Mouse (Mus musculus) liver, embryonic 11.5 days (tissue): ENCODE data around the gene Prkaca. TPM values are rescaled to one million over a fixed set of nuclear protein-coding genes. Genes with fewer than 3 reads are reported as not detected.

Experiments
- ATAC-seq: fragments of 200-750 bp; cut with Nextera tagmentation; replicated peaks from 2 replicates; pipeline ENCODE4 v1.8.0; 2017; ENCODE audit warnings: moderate number of reproducible peaks, mild to moderate bottlenecking, moderate TSS enrichment, moderate library complexity; ENCODE audit not compliant: low FRiP score
- DNase-seq: peaks from one replicate; pipeline ENCODE4 v3.0.0-alpha.2; 2017; ENCODE audit warnings: low spot score
- H3K27ac ChIP-seq: fragments of 300-500 bp; sonication (generic); 2 replicates; pipeline ENCODE4 v1.5.1; 2014; ENCODE audit warnings: mild to moderate bottlenecking, low read depth, low read length, control low read depth
- H3K27me3 ChIP-seq: fragments of 300-500 bp; sonication (generic); replicated peaks from 2 replicates; pipeline ENCODE4 v1.6.1; 2014; ENCODE audit warnings: low read length, mixed read lengths; ENCODE audit not compliant: control insufficient read depth, insufficient read depth
- H3K36me3 ChIP-seq: fragments of 300-500 bp; sonication (generic); 2 replicates; pipeline ENCODE4 v1.6.1; 2014; ENCODE audit warnings: mild to moderate bottlenecking, low read length, moderate library complexity, mixed read lengths; ENCODE audit not compliant: control insufficient read depth, insufficient read depth
- H3K4me1 ChIP-seq: fragments of 300-500 bp; sonication (generic); replicated peaks from 2 replicates; pipeline ENCODE4 v1.6.1; 2014; ENCODE audit warnings: low read length, mixed read lengths; ENCODE audit not compliant: control insufficient read depth, insufficient read depth
- H3K4me2 ChIP-seq: fragments of 300-500 bp; sonication (generic); 2 replicates; pipeline ENCODE4 v1.6.1; 2014; ENCODE audit warnings: mild to moderate bottlenecking, control low read depth, moderate library complexity
- H3K4me3 ChIP-seq: fragments of 300-500 bp; sonication (generic); 2 replicates; pipeline ENCODE4 v1.5.1; 2014; ENCODE audit warnings: low read depth, low read length, control low read depth
- H3K9ac ChIP-seq: fragments of 300-500 bp; sonication (generic); 2 replicates; pipeline ENCODE4 v1.6.1; 2014; ENCODE audit warnings: low read depth, low read length, control low read depth
- H3K9me3 ChIP-seq: fragments of 300-500 bp; sonication (generic); 2 replicates; pipeline ENCODE4 v1.6.1; 2016; ENCODE audit warnings: low read length, inconsistent platforms, mixed read lengths; ENCODE audit not compliant: control insufficient read depth
- WGBS: fragments of 180-500 bp; shearing (Covaris S2); extraction: QIAGEN DNeasy Blood & Tissue Kit; methylation state at CpG from one replicate; pipeline ENCODE4 v1.1.7; 2014; 5-methylcytosine and 5-hydroxymethylcytosine counted together
- polyA plus RNA-seq: library from polyadenylated mRNA; unstranded; fragments of >200 nt; fragmentation: Nextera tagmentation; extraction: Ambion mirVana; gene quantifications from 2 replicates; pipeline ENCODE4 v1.2.1, GENCODE M21; 2014

The Prkaca gene
- polyA plus RNA-seq, 1 experiment from 2014 or later: 96.9 TPM

DNA sequence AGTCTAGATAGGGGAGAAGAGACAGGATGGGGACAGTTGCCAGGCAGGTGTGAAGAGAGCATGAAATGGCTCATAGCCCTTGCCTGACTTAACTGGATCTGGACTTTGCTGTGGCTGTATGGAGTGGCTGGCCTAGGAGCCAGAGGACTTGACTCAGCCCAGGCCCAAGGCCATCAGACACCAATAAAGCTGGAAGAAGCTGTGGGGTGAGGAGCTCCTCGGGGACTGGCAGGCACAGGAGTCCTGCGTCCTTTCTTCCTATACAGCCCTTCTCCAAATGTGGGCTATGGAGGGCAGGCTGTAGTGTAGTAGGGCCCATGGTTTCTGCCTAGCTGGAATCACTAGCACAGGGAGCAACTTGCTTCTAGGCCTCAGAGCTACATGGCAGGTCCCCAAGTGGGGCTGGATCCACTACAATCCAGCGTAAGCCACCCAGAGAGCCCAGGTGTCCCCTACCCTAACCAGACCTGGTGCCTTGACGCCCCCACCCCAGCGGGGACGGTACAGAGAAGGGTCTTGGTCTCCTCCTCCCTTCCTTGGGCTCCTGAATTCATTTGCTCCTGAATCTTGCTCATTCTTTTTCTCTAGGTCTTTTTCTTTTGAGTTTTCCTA is 31.6 kb upstream of the Prkaca start:
- DNase-seq: no peak
- WGBS: 78% methylated on average over 6 of the region's 6 CpGs
- H3K27ac ChIP-seq: no peak overlapping the region
- no peaks in the 10 kb centered on the region for H3K27me3 ChIP-seq
- H3K36me3 ChIP-seq: peaks cover 10% of the 10 kb centered on the region; the same call in 1 of the 2 replicates
- no peak for ATAC-seq
- no peaks in the 10 kb centered on the region for H3K4me1 ChIP-seq
- no peak overlapping the region for H3K9ac ChIP-seq
- H3K9me3 ChIP-seq: no peaks in the 10 kb centered on the region
- no peak overlapping the region for H3K4me2 ChIP-seq
- H3K4me3 ChIP-seq: no peak overlapping the region

DNA sequence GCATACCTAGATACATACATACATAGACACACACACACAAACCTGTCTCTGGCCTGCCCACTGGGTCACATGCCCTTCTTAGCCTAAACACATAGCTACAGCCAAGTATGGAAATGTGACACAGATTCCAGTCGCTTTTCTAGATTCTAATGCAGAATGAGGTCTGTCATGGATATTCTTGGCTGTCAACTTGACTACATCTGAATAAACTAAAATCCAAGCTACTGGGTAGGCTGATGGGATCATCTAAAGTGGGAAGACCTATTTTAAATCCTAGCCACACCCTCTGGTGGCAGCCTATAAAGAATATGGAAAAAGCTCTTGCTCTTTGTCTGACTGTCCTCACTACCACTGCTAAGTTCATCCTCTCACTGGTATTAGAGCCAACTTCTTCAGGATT is 30.3 kb upstream of the Prkaca start:
- ATAC-seq: no peak
- Histone ChIP-seq H3K27me3 (no peaks in the 10 kb centered on the region), H3K9ac (no peak overlapping the region), H3K4me2 (no peak overlapping the region), H3K4me1 (no peaks in the 10 kb centered on the region), H3K27ac (no peak overlapping the region), H3K4me3 (no peak overlapping the region), H3K36me3 (peaks cover 10% of the 10 kb centered on the region; the same call in 1 of the 2 replicates), H3K9me3 (no peaks in the 10 kb centered on the region)
- no peak for DNase-seq
- WGBS: 67% methylated on average over 1 of the region's 1 CpGs

DNA sequence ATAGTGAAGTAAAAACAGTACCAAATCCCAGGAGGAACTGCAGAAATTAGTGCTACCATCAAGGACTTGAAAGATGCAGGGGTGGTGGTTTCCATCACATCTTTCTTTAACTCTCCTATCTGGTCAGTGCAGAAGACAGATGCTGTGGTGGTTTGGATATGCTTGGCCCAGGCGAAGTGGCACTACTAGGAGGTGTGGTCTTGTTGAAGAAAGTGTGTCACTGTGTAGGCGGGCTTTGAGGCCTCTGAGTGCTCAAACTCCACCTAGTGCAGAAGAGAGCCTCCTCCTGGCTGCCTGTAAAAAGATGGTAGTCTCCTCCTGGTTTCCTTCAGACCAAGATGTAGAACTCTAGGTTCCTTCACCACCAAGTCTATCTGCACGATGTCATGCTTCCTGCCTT is 27.3 kb upstream of the Prkaca start:
- H3K36me3 ChIP-seq: no peaks in the 10 kb centered on the region
- no peak overlapping the region for H3K4me3 ChIP-seq
- H3K9me3 ChIP-seq: no peaks in the 10 kb centered on the region
- WGBS: 48% methylated on average over 3 of the region's 3 CpGs
- H3K27ac ChIP-seq: no peak overlapping the region
- ATAC-seq: no peak
- no peaks in the 10 kb centered on the region for H3K4me1 ChIP-seq
- no peaks in the 10 kb centered on the region for H3K27me3 ChIP-seq
- no peak for DNase-seq
- H3K9ac ChIP-seq: no peak overlapping the region
- no peak overlapping the region for H3K4me2 ChIP-seq

DNA sequence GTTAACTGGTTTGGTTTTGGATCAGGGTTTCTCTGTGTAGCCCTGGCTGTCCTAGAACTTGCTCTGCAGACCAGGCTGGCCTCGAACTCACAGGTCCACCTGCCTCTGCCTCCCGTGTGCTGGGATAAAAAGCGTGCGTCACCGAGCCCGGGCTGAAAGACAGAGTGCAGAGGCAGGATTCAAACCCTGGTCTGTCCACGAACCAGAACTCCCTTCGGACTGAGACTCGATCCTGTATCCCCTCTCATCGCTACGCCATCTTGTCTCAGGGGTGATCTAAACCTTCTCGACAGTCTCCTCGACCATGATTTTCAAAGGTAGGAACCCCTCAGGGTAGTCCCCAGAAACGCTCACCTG is 18.1 kb upstream of the Prkaca start:
- peak overlapping the region; percentile 44; the same call in 1 of the 2 replicates for H3K9ac ChIP-seq
- H3K9me3 ChIP-seq: no peaks in the 10 kb centered on the region
- H3K36me3 ChIP-seq: no peaks in the 10 kb centered on the region; the same call in 1 of the 2 replicates
- H3K4me2 ChIP-seq: peak overlapping the region; percentile 92
- 0 out of 2 replicates have a peak overlapping the region, but pooled peaks have one; percentile 35 for H3K27ac ChIP-seq
- H3K4me1 ChIP-seq: peaks cover 12% of the 10 kb centered on the region
- H3K4me3 ChIP-seq: peak overlapping the region; percentile 74
- ATAC-seq (no peak), DNase-seq (no peak)
- WGBS: 2% methylated on average over 14 of the region's 14 CpGs
- no peaks in the 10 kb centered on the region for H3K27me3 ChIP-seq

DNA sequence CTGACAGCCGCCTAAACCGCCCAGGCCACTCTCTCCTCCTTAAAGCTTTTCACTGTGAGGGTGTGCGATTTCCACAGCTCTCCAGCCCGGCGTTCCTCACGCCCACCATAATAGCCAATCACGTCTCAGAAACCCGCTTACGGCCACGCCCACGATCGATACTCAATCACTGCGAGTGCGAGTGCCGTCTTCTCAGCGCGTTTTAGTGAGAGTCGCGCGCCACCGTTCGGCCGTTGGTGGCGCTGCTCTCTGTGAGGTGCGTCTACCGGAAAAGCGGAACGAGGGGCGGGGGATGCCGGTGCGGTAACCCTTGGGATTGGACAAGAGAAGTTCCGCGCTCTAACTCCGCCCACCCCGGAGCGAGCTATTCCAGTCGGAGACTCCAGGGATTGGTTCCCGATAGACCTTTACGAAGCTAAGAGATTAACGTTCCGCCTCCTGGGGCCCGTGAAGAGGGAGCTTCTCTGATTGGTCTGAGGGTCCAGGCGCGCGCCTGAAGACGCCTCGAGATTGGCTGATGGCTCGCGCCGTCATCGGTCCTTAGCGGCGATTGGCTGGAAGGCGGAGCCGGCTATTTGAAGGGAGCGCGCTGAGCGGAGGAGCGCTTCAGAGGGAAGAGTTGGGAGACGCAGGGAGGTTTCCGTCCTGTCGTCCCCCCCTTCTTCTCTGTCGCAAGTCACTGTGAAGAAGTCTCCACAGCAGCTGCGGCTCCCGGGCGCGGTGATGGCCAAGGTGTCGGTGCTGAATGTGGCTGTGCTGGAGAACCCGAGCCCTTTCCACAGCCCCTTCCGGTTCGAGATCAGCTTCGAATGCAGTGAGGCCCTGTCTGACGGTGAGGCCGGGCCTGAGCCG is 17.5 kb upstream of the Prkaca start, which contains the start of the genes Gm10644 and Asf1b:
Gene Gm10644, minus strand, starts transcription at position 100 of the 852 bp plus-strand sequence.
Gene Asf1b, plus strand, starts transcription at position 402 of the 852 bp plus-strand sequence.
- DNase-seq: peak; percentile 96
- Histone ChIP-seq H3K9ac (peak within 1 kb of the TSS; percentile 74), H3K27me3 (no peaks in the 10 kb centered on the region), H3K4me2 (peak within 1 kb of the TSS; percentile 92), H3K27ac (peak within 1 kb of the TSS; percentile 62), H3K4me3 (peak within 1 kb of the TSS; percentile 74), H3K4me1 (peaks cover 12% of the 10 kb centered on the region), H3K36me3 (no peaks in the 10 kb centered on the region; the same call in 1 of the 2 replicates), H3K9me3 (no peaks in the 10 kb centered on the region)
- ATAC-seq: peak; percentile 99
- under 1% methylated on average over 75 of the region's 75 CpGs for WGBS

DNA sequence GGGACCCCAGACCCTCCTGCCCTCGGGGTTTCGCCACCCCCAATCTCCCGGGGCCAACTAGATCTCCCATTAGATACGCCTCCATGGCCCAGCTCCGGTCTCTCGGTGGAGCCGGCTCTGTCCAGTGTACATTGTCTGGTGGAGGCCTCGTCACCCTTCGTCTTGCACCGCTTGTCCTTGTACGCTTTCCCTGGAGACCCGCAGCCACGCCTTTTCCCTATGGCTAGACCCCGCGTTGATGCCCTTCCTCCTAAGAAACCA is 16.9 kb upstream of the Prkaca start:
- no peak for DNase-seq
- H3K4me2 ChIP-seq: peak overlapping the region; percentile 92
- 2% methylated on average over 15 of the region's 15 CpGs for WGBS
- H3K27ac ChIP-seq: peak overlapping the region; percentile 62
- no peaks in the 10 kb centered on the region for H3K27me3 ChIP-seq
- no peaks in the 10 kb centered on the region for H3K9me3 ChIP-seq
- H3K4me3 ChIP-seq: peak overlapping the region; percentile 74
- H3K4me1 ChIP-seq: peaks cover 12% of the 10 kb centered on the region
- H3K36me3 ChIP-seq: no peaks in the 10 kb centered on the region; the same call in 1 of the 2 replicates
- H3K9ac ChIP-seq: peak overlapping the region; percentile 74
- ATAC-seq: no peak

DNA sequence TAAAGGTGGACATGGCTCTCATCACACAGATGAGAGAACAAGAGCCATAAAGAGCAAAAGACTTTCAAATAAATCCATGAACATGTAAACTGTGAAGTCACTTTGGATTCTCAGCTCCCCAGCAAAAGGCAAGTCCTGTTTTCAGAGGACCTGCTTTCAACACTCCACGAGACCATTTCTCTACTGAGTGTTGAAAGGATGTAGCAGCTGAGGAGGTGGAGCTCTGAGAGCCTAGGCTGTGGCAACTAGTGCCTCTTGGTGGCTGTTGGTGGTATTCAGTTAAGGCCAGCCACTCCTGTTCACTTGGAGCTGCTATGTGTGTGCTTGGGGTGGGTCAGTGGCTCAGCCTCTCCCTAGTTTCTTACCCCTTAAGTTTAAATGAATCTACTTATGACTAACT is 16.0 kb upstream of the Prkaca start:
- H3K4me1 ChIP-seq: peaks cover 12% of the 10 kb centered on the region
- peak overlapping the region; percentile 74 for H3K4me3 ChIP-seq
- no peak for ATAC-seq
- 0 out of 2 replicates have a peak overlapping the region, but pooled peaks have one; percentile 3 for H3K9ac ChIP-seq
- no peak overlapping the region for H3K27ac ChIP-seq
- H3K9me3 ChIP-seq: no peaks in the 10 kb centered on the region
- no peaks in the 10 kb centered on the region; the same call in 1 of the 2 replicates for H3K36me3 ChIP-seq
- DNase-seq: no peak
- peak overlapping the region; percentile 92 for H3K4me2 ChIP-seq
- no peaks in the 10 kb centered on the region for H3K27me3 ChIP-seq
- WGBS: 30% methylated on average over 1 of the region's 1 CpGs

DNA sequence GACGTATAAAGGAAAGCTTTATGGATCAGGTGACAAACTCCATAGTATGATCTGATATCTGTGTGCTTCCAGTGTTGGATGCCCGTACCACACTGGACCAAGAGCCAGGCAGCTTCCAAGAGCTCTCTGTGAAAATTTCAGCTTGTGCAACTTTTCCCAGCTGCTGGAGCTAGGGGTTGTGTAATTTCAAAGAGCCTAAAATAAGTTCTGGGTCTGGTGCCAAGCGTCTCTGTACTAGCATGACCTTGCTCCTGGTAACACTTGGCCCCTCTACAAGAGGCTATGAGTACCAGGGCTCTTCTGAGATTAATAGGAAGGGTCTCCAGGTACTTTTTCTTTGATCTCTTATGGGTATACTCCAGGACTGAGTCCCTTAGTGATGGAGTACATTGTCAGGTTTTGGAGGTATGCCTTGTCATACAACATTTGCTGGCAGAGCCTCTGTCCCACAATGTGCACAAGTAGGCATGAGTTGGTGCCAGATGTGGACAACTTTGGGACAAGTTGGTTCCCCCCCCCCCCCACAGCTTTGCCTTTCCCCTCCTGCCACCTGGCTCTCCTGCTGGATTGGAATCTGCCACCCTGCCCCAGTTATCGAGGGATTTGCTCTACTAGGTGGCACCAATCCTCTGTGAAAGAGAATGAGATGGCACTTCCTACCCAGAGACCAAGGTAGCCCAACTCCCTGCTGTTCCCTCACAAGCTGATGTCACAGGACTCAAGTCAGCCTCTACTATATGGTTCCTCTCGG is 8.6 kb upstream of the Prkaca start:
- no peak for DNase-seq
- no peaks in the 10 kb centered on the region for H3K9me3 ChIP-seq
- WGBS: 84% methylated on average over 5 of the region's 5 CpGs
- H3K4me2 ChIP-seq: no peak overlapping the region
- no peak overlapping the region for H3K9ac ChIP-seq
- no peak overlapping the region for H3K27ac ChIP-seq
- no peak overlapping the region for H3K4me3 ChIP-seq
- no peaks in the 10 kb centered on the region for H3K4me1 ChIP-seq
- H3K27me3 ChIP-seq: no peaks in the 10 kb centered on the region
- H3K36me3 ChIP-seq: peaks cover 16% of the 10 kb centered on the region
- no peak for ATAC-seq
